Mouse (Mus musculus): Measurements from ENCODE around the gene Olfr288.

GRCm38 (mm10) chr15:98148356-98148755 lies 47.0 kb downstream of the Olfr288 start:
- TF ChIP-seq CTCF (IDR thresholded peaks at IDR 0.05; ENCODE audit: extremely low read depth, insufficient read depth, insufficient read length, insufficient replicate concordance) (no peak), POLR2A (IDR thresholded peaks at IDR 0.05; ENCODE audit: low read depth, low read length) (no peak)

All from spleen, adult 2 months (tissue).